Mouse (Mus musculus) ES-E14 (cell line): ENCODE data around the gene Epha10. TPM values are rescaled to one million over a fixed set of nuclear protein-coding genes. Genes with fewer than 3 reads are reported as not detected.

Experiments
- DNase-seq: peaks from one replicate; pipeline ENCODE4 v3.0.0-alpha.2; 2013; ENCODE audit warnings: low read depth, low spot score
- H3K27ac ChIP-seq: 2 replicates; pipeline ENCODE4 v1.5.1; 2012; ENCODE audit warnings: low read depth, mild to moderate bottlenecking, low read length, moderate library complexity, mixed read lengths; ENCODE audit not compliant: poor library complexity, insufficient read depth, severe bottlenecking
- H3K36me3 ChIP-seq: 2 replicates; pipeline ENCODE4 v1.6.1; 2012; ENCODE audit warnings: mild to moderate bottlenecking, low read length, moderate library complexity, mixed read lengths; ENCODE audit not compliant: control insufficient read depth, poor library complexity, insufficient read depth, severe bottlenecking
- H3K4me1 ChIP-seq, 2 experiments: fragments of 150-350 bp in 1 of 2; sonication (generic) in 1 of 2; 2 replicates each; pipeline ENCODE4 v1.6.1; 2012; ENCODE audit warnings: low read length in 2 of 2, mild to moderate bottlenecking in 1 of 2, mixed read lengths in 1 of 2; ENCODE audit not compliant: control insufficient read depth in 2 of 2, insufficient read depth in 2 of 2, poor library complexity in 1 of 2
- H3K4me3 ChIP-seq, 2 experiments: fragments of 150-350 bp in 1 of 2; sonication (generic) in 1 of 2; 2 replicates each; pipeline ENCODE4 v1.5.1; 2012; ENCODE audit warnings: low read length in 2 of 2, low read depth in 1 of 2, mild to moderate bottlenecking in 1 of 2, mixed read lengths in 1 of 2; ENCODE audit not compliant: insufficient read depth in 1 of 2, poor library complexity in 1 of 2, severe bottlenecking in 1 of 2
- H3K9ac ChIP-seq: 2 replicates; pipeline ENCODE4 v1.6.1; 2012; ENCODE audit warnings: low read depth, mild to moderate bottlenecking, low read length, mixed read lengths; ENCODE audit not compliant: poor library complexity, insufficient read depth, severe bottlenecking
- H3K9me3 ChIP-seq: fragments of 150-350 bp; sonication (generic); 2 replicates; pipeline ENCODE4 v1.6.1; 2012; ENCODE audit warnings: low read depth, mild to moderate bottlenecking, low read length; ENCODE audit not compliant: control insufficient read depth, insufficient read depth
- CHD2 ChIP-seq: IDR thresholded peaks from 2 replicates; pipeline ENCODE4 v1.6.1; 2014; ENCODE audit warnings: mild to moderate bottlenecking, low read depth, low read length, inconsistent platforms
- HCFC1 ChIP-seq: IDR thresholded peaks from 2 replicates; pipeline ENCODE4 v1.6.1; 2012; ENCODE audit warnings: low read length, inconsistent platforms, borderline replicate concordance; ENCODE audit not compliant: insufficient read depth
- MAFK ChIP-seq: IDR thresholded peaks from 2 replicates; pipeline ENCODE4 v1.6.1; 2014; ENCODE audit warnings: mild to moderate bottlenecking, low read depth, low read length, inconsistent platforms; ENCODE audit not compliant: insufficient read depth
- ZC3H11A ChIP-seq: IDR thresholded peaks from 2 replicates; pipeline ENCODE4 v1.6.1; 2012; ENCODE audit warnings: low read depth, mild to moderate bottlenecking, inconsistent platforms, low read length, borderline replicate concordance
- ZNF384 ChIP-seq: IDR thresholded peaks from 2 replicates; pipeline ENCODE4 v1.6.1; 2012; ENCODE audit warnings: low read depth, low read length, inconsistent platforms
- in situ Hi-C, 2 experiments: fragments of 600-800 bp; cut with MboI; formaldehyde crosslinking; loops; one replicate each; pipeline ENCODE4 v1.15.1; 2025; ENCODE audit warnings: low sequenced_read_pairs in 2 of 2, inconsistent platforms in 1 of 2; ENCODE audit not compliant: unreplicated experiment in 2 of 2
- total RNA-seq: library from RNA; depleted of rRNA; stranded (reverse); fragments of 300-350 nt; gene quantifications from 2 replicates; pipeline ENCODE4 v1.2.3, GENCODE M21; 2012

The Epha10 gene
- total RNA-seq, 1 experiment, result 0.54 TPM

- no peak overlapping the region for H3K27ac ChIP-seq
Observed at GRCm38 (mm10) chr4:124899906-124900305, 19.2 kb downstream of the Epha10 start.

GRCm38 (mm10) chr4:124905417-124905816, 24.7 kb downstream of the Epha10 start:
- Histone ChIP-seq H3K4me1 (peaks cover 0 to 14% of the 10 kb centered on the region in 2 experiments; a peak in 3 of 4 replicates), H3K4me3 (no peak overlapping the region), H3K36me3 (no peaks in the 10 kb centered on the region), H3K9ac (no peak overlapping the region), H3K9me3 (no peaks in the 10 kb centered on the region), H3K27ac (no peak overlapping the region)
- in situ Hi-C loops, result no loop called here
- no peak for DNase-seq
- TF ChIP-seq HCFC1 (no peak), MAFK (no peak), ZNF384 (peak; percentile 83), ZC3H11A (no peak), CHD2 (no peak)

More at GRCm38 (mm10) chr4:124899906-124900305, 19.2 kb downstream of the Epha10 start:
- Histone ChIP-seq H3K9me3 (no peaks in the 10 kb centered on the region), H3K9ac (no peak overlapping the region), H3K4me1 (peaks cover 0 to 8% of the 10 kb centered on the region in 2 experiments; a peak in 3 of 4 replicates), H3K4me3 (peak overlapping the region in 1 of 2 experiments; percentile 25; a peak in 1 of 4 replicates), H3K36me3 (no peaks in the 10 kb centered on the region)
- TF ChIP-seq HCFC1 (no peak), MAFK (no peak), ZNF384 (no peak), ZC3H11A (no peak), CHD2 (no peak)
- in situ Hi-C loops, result no loop called here
- no peak for DNase-seq

- Histone ChIP-seq H3K4me1 (peaks cover 0 to 12% of the 10 kb centered on the region in 2 experiments; a peak in 3 of 4 replicates), H3K9ac (peak overlapping the region; percentile 13; the same call in 1 of the 2 replicates), H3K27ac (peak overlapping the region; percentile 1; the same call in 1 of the 2 replicates), H3K36me3 (no peaks in the 10 kb centered on the region), H3K4me3 (peak overlapping the region; percentile 41 to 69), H3K9me3 (no peaks in the 10 kb centered on the region)
- peak; percentile 89 for DNase-seq
- TF ChIP-seq ZC3H11A, result no peak
- no peak for TF ChIP-seq ZNF384
- no peak for TF ChIP-seq MAFK
- no peak for TF ChIP-seq CHD2
- TF ChIP-seq HCFC1, result no peak
- in situ Hi-C loops, result no loop called here
Observed at GRCm38 (mm10) chr4:124905971-124906822, 25.5 kb downstream of the Epha10 start.

GRCm38 (mm10) chr4:124928102-124928501, 47.4 kb downstream of the Epha10 start:
- no peak for DNase-seq
- no peak overlapping the region for H3K9ac ChIP-seq
- H3K4me3 ChIP-seq, result no peak overlapping the region
- H3K36me3 ChIP-seq, result peaks cover 48% of the 10 kb centered on the region
- no peaks in the 10 kb centered on the region for H3K4me1 ChIP-seq
- H3K27ac ChIP-seq, result no peak overlapping the region
- in situ Hi-C loops, result no loop called here
- H3K9me3 ChIP-seq, result no peaks in the 10 kb centered on the region
- TF ChIP-seq ZC3H11A, result no peak
- no peak for TF ChIP-seq CHD2
- no peak for TF ChIP-seq HCFC1
- TF ChIP-seq MAFK, result no peak
- TF ChIP-seq ZNF384, result no peak
